Mouse (Mus musculus): ENCODE results near the gene Tfb2m. TPM values are rescaled to one million over a fixed set of nuclear protein-coding genes. Genes with fewer than 3 reads are reported as not detected.

The Tfb2m gene
- 8.9 TPM for polyA plus RNA-seq (2015; fragmentation: Illumina TruSeq; extraction: RNeasy Lipid Tissue Mini Kit (QIAGEN cat#74804); ENCODE audit: insufficient read depth, low read depth, low replicate concordance)

DNA sequence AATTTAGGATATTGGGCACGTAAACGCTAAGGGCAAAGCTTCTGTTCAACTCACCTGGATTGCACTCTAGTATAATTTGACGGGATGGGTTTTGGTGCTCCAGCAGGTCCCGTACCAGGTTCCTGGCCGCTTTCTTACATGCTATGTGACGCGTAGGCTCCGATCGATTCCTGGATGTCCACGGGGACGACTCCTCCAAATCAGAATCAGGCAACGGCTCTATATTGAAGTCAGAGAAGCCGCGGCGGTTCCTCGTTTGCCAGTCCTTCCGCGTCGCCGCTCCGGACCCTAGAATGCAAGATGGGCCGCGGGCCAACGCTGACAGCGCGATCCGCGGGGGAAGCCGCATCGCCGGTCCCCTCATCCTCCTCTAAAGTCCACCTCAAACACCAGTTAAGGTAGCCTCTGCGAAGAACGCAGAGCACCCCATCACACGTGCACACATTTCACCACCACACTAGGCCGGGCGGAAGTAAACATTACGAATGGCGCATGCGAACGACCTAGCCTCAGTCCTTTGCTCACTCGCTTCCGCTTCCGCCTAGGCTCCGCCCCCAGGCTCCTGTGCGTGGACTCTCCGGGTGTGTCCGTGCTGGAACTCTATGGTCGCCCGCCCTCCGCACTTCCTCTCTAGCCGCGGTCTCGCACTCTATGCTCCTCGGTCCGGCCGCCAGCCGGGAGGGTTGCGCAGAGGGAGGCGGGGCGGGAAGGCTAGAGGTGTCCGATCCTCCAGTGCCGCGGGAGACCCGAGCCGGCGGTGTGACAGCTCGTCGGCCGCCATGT, at the start of gene Tfb2m, which contains the start of gene Cnst:
Gene Tfb2m, minus strand, starts transcription at position 500 of the 783 bp plus-strand sequence.
Gene Cnst, plus strand, starts transcription at position 603 of the 783 bp plus-strand sequence.

DNA sequence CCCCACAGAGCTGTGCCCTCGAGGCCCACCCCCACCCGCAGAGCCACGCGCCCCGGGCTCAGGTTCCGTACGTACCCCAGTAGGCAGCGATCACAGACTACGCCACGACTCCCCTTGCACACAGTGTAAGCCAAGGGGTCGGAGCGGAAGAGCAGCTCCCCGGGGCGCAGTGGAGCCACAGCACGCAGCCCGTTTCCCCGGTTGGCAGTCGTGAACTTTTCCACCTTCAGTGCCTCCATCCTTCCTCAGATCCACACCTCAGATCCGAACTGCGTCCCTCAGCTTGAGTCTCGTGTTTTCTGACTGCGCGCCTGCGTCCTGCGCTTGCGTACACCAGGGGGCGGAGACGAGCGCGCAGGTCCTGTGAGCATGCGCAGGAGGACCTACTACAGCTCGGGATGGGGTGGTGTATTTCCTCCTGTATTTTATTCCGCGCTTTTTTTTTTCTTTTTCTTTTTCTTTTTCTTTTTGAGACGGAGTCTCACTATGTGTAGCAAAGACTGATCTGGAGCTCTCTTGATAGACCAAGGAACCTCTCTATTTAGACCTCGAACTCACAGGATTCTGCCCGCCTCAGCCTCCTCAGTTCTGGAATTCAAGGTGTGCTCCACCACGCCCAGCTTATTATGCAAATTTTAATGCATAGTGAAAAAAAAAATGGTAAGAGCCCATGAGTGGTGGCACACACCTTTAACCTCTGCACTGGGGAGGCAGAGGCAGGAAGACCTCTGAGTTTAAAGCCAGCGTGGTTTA, 28.2 kb downstream of the Tfb2m start, which contains the start of gene Smyd3:
Gene Smyd3, minus strand, starts transcription at position 329 of the 753 bp plus-strand sequence.

Other genes with a start within 250 kb of the Tfb2m start
- 1.3 TPM for gene Smyd3, start 28.2 kb downstream of the Tfb2m start, polyA plus RNA-seq (2015; fragmentation: Illumina TruSeq; extraction: RNeasy Lipid Tissue Mini Kit (QIAGEN cat#74804); ENCODE audit: insufficient read depth, low read depth, low replicate concordance)
- gene Cnst, start 103 bp upstream of the Tfb2m start, polyA plus RNA-seq (2015; fragmentation: Illumina TruSeq; extraction: RNeasy Lipid Tissue Mini Kit (QIAGEN cat#74804); ENCODE audit: insufficient read depth, low read depth, low replicate concordance): 3.9 TPM
- 4.7 TPM for gene Sccpdh, start 121.9 kb upstream of the Tfb2m start, polyA plus RNA-seq (2015; fragmentation: Illumina TruSeq; extraction: RNeasy Lipid Tissue Mini Kit (QIAGEN cat#74804); ENCODE audit: insufficient read depth, low read depth, low replicate concordance)
- not detected for gene Kif28, start 199.0 kb upstream of the Tfb2m start, polyA plus RNA-seq (2015; fragmentation: Illumina TruSeq; extraction: RNeasy Lipid Tissue Mini Kit (QIAGEN cat#74804); ENCODE audit: insufficient read depth, low read depth, low replicate concordance)

Measured in pancreas, adult 10 weeks (tissue).